Mouse (Mus musculus) midbrain, embryonic 14.5 days (tissue): ENCODE measurements around the gene Vav1. TPM values are rescaled to one million over a fixed set of nuclear protein-coding genes. Genes with fewer than 3 reads are reported as not detected.

Experiments
- ATAC-seq: fragments of 200-750 bp; cut with Nextera tagmentation; 2 replicates; pipeline ENCODE4 v1.8.0; 2017; ENCODE audit warnings: moderate number of reproducible peaks, moderate library complexity; ENCODE audit not compliant: low FRiP score, low TSS enrichment
- DNase-seq: peaks from one replicate; pipeline ENCODE4 v3.0.0-alpha.2; 2015
- H3K27ac ChIP-seq: fragments of 300-500 bp; sonication (generic); replicated peaks from 2 replicates; pipeline ENCODE4 v1.5.1; 2014; ENCODE audit warnings: mild to moderate bottlenecking, low read depth, low read length, moderate library complexity
- H3K27me3 ChIP-seq: fragments of 300-500 bp; sonication (generic); 2 replicates; pipeline ENCODE4 v1.6.1; 2014; ENCODE audit warnings: low read length, control low read depth, mixed read lengths; ENCODE audit not compliant: control insufficient read depth, insufficient read depth
- H3K36me3 ChIP-seq: fragments of 300-500 bp; sonication (generic); 2 replicates; pipeline ENCODE4 v1.6.1; 2014; ENCODE audit warnings: low read length, control low read depth; ENCODE audit not compliant: control insufficient read depth, insufficient read depth
- H3K4me1 ChIP-seq: fragments of 300-500 bp; sonication (generic); 2 replicates; pipeline ENCODE4 v1.6.1; 2014; ENCODE audit warnings: mild to moderate bottlenecking, antibody characterized with exemption, low read length, control low read depth; ENCODE audit not compliant: control insufficient read depth, insufficient read depth
- H3K4me2 ChIP-seq: fragments of 300-500 bp; sonication (generic); 2 replicates; pipeline ENCODE4 v1.6.1; 2014; ENCODE audit warnings: mild to moderate bottlenecking, low read length, moderate library complexity
- H3K4me3 ChIP-seq: fragments of 300-500 bp; sonication (generic); replicated peaks from 2 replicates; pipeline ENCODE4 v1.5.1; 2014; ENCODE audit warnings: low read depth, low read length
- H3K9ac ChIP-seq: fragments of 300-500 bp; sonication (generic); replicated peaks from 2 replicates; pipeline ENCODE4 v1.6.1; 2014; ENCODE audit warnings: mild to moderate bottlenecking, low read length, moderate library complexity
- H3K9me3 ChIP-seq: fragments of 300-500 bp; sonication (generic); 2 replicates; pipeline ENCODE4 v1.6.1; 2016; ENCODE audit warnings: low read length, control low read depth, mixed read lengths; ENCODE audit not compliant: control insufficient read depth
- WGBS: fragments of 180-500 bp; shearing (Covaris S2); extraction: QIAGEN DNeasy Blood & Tissue Kit; methylation state at CpG from one replicate; pipeline ENCODE4 v1.1.7; 2014; 5-methylcytosine and 5-hydroxymethylcytosine counted together
- polyA plus RNA-seq: library from polyadenylated mRNA; unstranded; fragments of >200 nt; fragmentation: Nextera tagmentation; extraction: Ambion mirVana; gene quantifications from 2 replicates; pipeline ENCODE4 v1.2.1, GENCODE M21; 2014

The Vav1 gene
- polyA plus RNA-seq, 1 experiment from 2014 or later: 1.6 TPM

DNA sequence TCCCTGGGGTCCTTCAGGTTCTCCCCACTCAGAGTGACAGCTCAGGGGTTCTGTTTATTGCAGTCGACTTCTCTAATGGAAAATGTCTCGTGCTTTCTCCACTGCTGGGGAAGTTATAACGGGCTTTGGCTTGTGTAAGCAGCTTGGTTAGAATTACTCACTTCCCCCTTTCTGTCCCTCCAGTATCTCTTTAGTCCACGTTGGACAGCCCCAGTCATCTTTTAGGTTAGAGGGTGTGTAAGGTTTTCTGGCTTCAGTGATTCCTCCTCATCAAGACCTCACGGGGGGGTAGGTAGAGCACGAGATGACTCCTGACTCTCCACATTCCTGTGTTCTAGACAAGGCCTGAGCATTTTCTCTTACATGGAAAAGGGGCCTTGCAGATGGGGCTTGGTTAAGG is 68.1 kb downstream of the Vav1 start:
- 78% methylated on average over 6 of the region's 6 CpGs for WGBS
- no peak for DNase-seq
- Histone ChIP-seq H3K27ac (no peak overlapping the region), H3K4me2 (no peak overlapping the region), H3K9me3 (0 out of 2 replicates have a peak, but pooled peaks cover 2% of the 10 kb centered on the region), H3K36me3 (no peaks in the 10 kb centered on the region), H3K9ac (no peak overlapping the region), H3K27me3 (no peaks in the 10 kb centered on the region), H3K4me3 (no peak overlapping the region), H3K4me1 (no peaks in the 10 kb centered on the region)
- ATAC-seq: no peak

DNA sequence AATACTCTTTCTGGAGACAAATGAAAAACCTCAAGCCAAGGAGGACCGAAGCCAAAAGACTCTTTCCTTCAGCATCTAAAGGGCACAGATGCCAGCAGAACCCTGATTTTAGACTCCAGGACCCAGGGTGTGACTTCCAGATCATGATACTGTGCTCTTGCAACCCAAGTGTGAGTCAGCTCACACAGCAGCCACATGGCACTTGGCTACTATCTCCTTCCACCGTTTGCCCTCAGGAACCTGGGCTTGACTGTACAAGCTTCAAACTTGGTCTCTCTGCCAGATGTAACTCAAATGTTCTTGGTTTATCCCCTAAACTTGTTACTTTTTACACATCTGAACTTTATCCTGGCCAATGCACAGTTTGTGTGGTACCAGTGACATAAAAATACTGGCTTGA is 68.9 kb downstream of the Vav1 start:
- H3K9me3 ChIP-seq: no peaks in the 10 kb centered on the region
- no peak overlapping the region for H3K4me3 ChIP-seq
- no peaks in the 10 kb centered on the region for H3K4me1 ChIP-seq
- H3K27ac ChIP-seq: no peak overlapping the region
- no peak overlapping the region for H3K9ac ChIP-seq
- DNase-seq (no peak), ATAC-seq (no peak)
- no peaks in the 10 kb centered on the region for H3K36me3 ChIP-seq
- H3K27me3 ChIP-seq: no peaks in the 10 kb centered on the region
- 89% methylated on average over 2 of the region's 2 CpGs for WGBS
- no peak overlapping the region for H3K4me2 ChIP-seq

DNA sequence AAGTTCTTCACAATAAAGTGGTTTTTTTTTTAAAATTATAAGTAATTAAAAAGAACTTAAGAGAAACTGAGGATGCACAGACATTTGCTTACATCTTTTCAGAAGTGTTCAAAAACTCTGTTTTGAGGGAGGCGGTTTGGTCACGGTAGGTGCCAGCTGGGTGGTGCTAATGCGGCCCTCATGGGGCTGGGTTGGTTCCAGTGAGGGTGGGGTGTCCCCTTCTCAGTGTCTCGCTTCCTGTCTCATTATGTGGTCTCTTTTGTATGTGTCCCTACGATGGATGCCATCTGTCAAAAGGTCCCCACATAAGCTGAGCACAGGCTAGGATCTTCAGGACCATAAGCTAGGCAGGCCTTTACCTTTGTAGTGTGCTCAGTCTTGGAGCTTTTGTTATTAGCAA is 70.2 kb downstream of the Vav1 start:
- no peak for ATAC-seq
- 69% methylated on average over 5 of the region's 5 CpGs for WGBS

GRCm38 (mm10) chr17:57350212-57350611 is 71.3 kb downstream of the Vav1 start:
- WGBS: 89% methylated on average over 5 of the region's 5 CpGs
- H3K27me3 ChIP-seq: no peaks in the 10 kb centered on the region
- H3K36me3 ChIP-seq: no peaks in the 10 kb centered on the region
- DNase-seq (no peak), ATAC-seq (no peak)
- no peaks in the 10 kb centered on the region for H3K9me3 ChIP-seq
- H3K9ac ChIP-seq: no peak overlapping the region
- H3K4me1 ChIP-seq: no peaks in the 10 kb centered on the region
- H3K4me2 ChIP-seq: no peak overlapping the region
- no peak overlapping the region for H3K27ac ChIP-seq
- H3K4me3 ChIP-seq: no peak overlapping the region

More for the DNA sequence above, 70.2 kb downstream of the Vav1 start:
- H3K27me3 ChIP-seq: no peaks in the 10 kb centered on the region
- no peaks in the 10 kb centered on the region for H3K36me3 ChIP-seq
- no peaks in the 10 kb centered on the region for H3K9me3 ChIP-seq
- no peak overlapping the region for H3K27ac ChIP-seq
- H3K4me2 ChIP-seq: no peak overlapping the region
- H3K4me1 ChIP-seq: no peaks in the 10 kb centered on the region
- no peak overlapping the region for H3K9ac ChIP-seq
- no peak overlapping the region for H3K4me3 ChIP-seq
- DNase-seq: no peak

DNA sequence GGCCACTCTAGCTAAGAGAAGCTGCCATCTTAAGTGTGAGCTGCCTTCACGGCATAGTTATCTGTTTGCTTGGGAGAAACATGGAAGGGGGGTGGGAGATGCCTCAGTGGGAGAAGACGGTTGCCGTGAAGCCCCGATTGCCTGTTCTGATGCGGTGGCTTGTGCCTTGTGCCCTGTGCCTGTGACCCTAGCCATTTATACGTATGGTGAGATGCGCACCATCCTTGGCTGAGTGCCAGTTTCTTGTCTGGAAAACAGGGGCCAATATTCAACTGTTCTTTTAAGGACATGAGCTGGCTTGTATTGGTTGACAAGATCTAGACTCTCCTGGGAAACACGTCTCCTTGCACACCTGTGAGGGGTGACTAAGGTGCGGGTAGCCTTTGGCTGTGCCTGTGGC is 72.2 kb downstream of the Vav1 start:
- Histone ChIP-seq H3K4me3 (no peak overlapping the region), H3K9me3 (no peaks in the 10 kb centered on the region), H3K9ac (no peak overlapping the region), H3K27me3 (no peaks in the 10 kb centered on the region), H3K4me2 (no peak overlapping the region), H3K27ac (no peak overlapping the region), H3K36me3 (no peaks in the 10 kb centered on the region), H3K4me1 (no peaks in the 10 kb centered on the region)
- WGBS: 91% methylated on average over 9 of the region's 9 CpGs
- DNase-seq: no peak
- ATAC-seq: no peak

GRCm38 (mm10) chr17:57358441-57358840 is 79.5 kb downstream of the Vav1 start, which contains the start of gene Adgre1:
Gene Adgre1, plus strand, starts transcription at chr17:57358691.
- Histone ChIP-seq H3K36me3 (no peaks in the 10 kb centered on the region), H3K4me3 (no peak within 1 kb of the TSS), H3K27ac (no peak within 1 kb of the TSS), H3K4me1 (no peaks in the 10 kb centered on the region), H3K4me2 (no peak within 1 kb of the TSS), H3K9ac (no peak within 1 kb of the TSS), H3K9me3 (no peaks in the 10 kb centered on the region), H3K27me3 (no peaks in the 10 kb centered on the region)
- DNase-seq (no peak), ATAC-seq (no peak)
- WGBS: 5% methylated on average over 1 of the region's 1 CpGs

- no peak overlapping the region for H3K4me2 ChIP-seq
- H3K27ac ChIP-seq: no peak overlapping the region
- ATAC-seq (no peak), DNase-seq (no peak)
- no peak overlapping the region for H3K9ac ChIP-seq
- no peaks in the 10 kb centered on the region for H3K4me1 ChIP-seq
- H3K27me3 ChIP-seq: no peaks in the 10 kb centered on the region
- 91% methylated on average over 11 of the region's 11 CpGs for WGBS
- no peaks in the 10 kb centered on the region for H3K9me3 ChIP-seq
- H3K4me3 ChIP-seq: no peak overlapping the region
- no peaks in the 10 kb centered on the region for H3K36me3 ChIP-seq
Measured at GRCm38 (mm10) chr17:57359485-57360241, 80.8 kb downstream of the Vav1 start.

Other genes with a start within 250 kb of the Vav1 start
- gene Khsrp, start 247.6 kb upstream of the Vav1 start, polyA plus RNA-seq: 37.5 and 41.7 TPM in 2 replicates
- not detected in 2 replicates for gene Slc25a41, start 237.4 kb upstream of the Vav1 start, polyA plus RNA-seq
- 1.2 and 1.7 TPM in 2 replicates for gene Crb3, start 220.0 kb upstream of the Vav1 start, polyA plus RNA-seq
- 31.6 and 32.9 TPM in 2 replicates for gene Slc25a23, start 219.2 kb upstream of the Vav1 start, polyA plus RNA-seq
- gene Dennd1c, start 200.6 kb upstream of the Vav1 start, polyA plus RNA-seq: 3.3 and 3.4 TPM in 2 replicates
- gene Tubb4a, start 191.3 kb upstream of the Vav1 start, polyA plus RNA-seq: 324 and 344 TPM in 2 replicates
- gene Tnfsf9, start 173.8 kb upstream of the Vav1 start, polyA plus RNA-seq: 5.2 and 6.7 TPM in 2 replicates
- gene Cd70, start 129.3 kb upstream of the Vav1 start, polyA plus RNA-seq: 1.1 and 1.4 TPM in 2 replicates
- not detected in 2 replicates for gene Tnfsf14, start 84.9 kb upstream of the Vav1 start, polyA plus RNA-seq
- 2.0 and 2.6 TPM in 2 replicates for gene C3, start 51.0 kb upstream of the Vav1 start, polyA plus RNA-seq
- gene Gpr108, start 30.7 kb upstream of the Vav1 start, polyA plus RNA-seq: 19.6 and 20.9 TPM in 2 replicates
- 5.7 and 7.2 TPM in 2 replicates for gene Trip10, start 29.6 kb upstream of the Vav1 start, polyA plus RNA-seq
- 1.1 and 4.7 TPM in 2 replicates for gene Adgre1, start 79.6 kb downstream of the Vav1 start, polyA plus RNA-seq